Mouse (Mus musculus) hindbrain, embryonic 16.5 days (tissue): ENCODE data around the gene Ms4a4d. TPM values are rescaled to one million over a fixed set of nuclear protein-coding genes. Genes with fewer than 3 reads are reported as not detected.

Source experiments
- ATAC-seq: fragments of 200-750 bp; cut with Nextera tagmentation; 2 replicates; pipeline ENCODE4 v1.8.0; 2017; ENCODE audit warnings: moderate TSS enrichment, moderate library complexity
- H3K27ac ChIP-seq: fragments of 300-500 bp; sonication (generic); 2 replicates; pipeline ENCODE4 v1.5.1; 2014; ENCODE audit warnings: low read depth, mild to moderate bottlenecking, control low read depth, low read length, moderate library complexity
- H3K27me3 ChIP-seq: fragments of 300-500 bp; sonication (generic); replicated peaks from 2 replicates; pipeline ENCODE4 v1.6.1; 2014; ENCODE audit warnings: low read length; ENCODE audit not compliant: control insufficient read depth, insufficient read depth
- H3K36me3 ChIP-seq: fragments of 300-500 bp; sonication (generic); 2 replicates; pipeline ENCODE4 v1.6.1; 2014; ENCODE audit warnings: mild to moderate bottlenecking, low read length, moderate library complexity, mixed read lengths; ENCODE audit not compliant: control insufficient read depth, insufficient read depth
- H3K4me1 ChIP-seq: fragments of 300-500 bp; sonication (generic); 2 replicates; pipeline ENCODE4 v1.6.1; 2014; ENCODE audit warnings: low read depth, low read length; ENCODE audit not compliant: control insufficient read depth, insufficient read depth
- H3K4me2 ChIP-seq: fragments of 300-500 bp; sonication (generic); 2 replicates; pipeline ENCODE4 v1.6.1; 2014; ENCODE audit warnings: mild to moderate bottlenecking, low read length, control low read depth, moderate library complexity
- H3K4me3 ChIP-seq: fragments of 300-500 bp; sonication (generic); 2 replicates; pipeline ENCODE4 v1.5.1; 2014; ENCODE audit warnings: mild to moderate bottlenecking, low read length, control low read depth, moderate library complexity
- H3K9ac ChIP-seq: fragments of 300-500 bp; sonication (generic); 2 replicates; pipeline ENCODE4 v1.6.1; 2014; ENCODE audit warnings: low read depth, mild to moderate bottlenecking, control low read depth, low read length, moderate library complexity
- H3K9me3 ChIP-seq: fragments of 300-500 bp; sonication (generic); 2 replicates; pipeline ENCODE4 v1.6.1; 2014; ENCODE audit warnings: mild to moderate bottlenecking, low read length, moderate library complexity; ENCODE audit not compliant: control insufficient read depth
- WGBS: fragments of 180-500 bp; shearing (Covaris S2); extraction: QIAGEN DNeasy Blood & Tissue Kit; methylation state at CpG from one replicate; pipeline ENCODE4 v1.1.7; 2014; 5-methylcytosine and 5-hydroxymethylcytosine counted together
- polyA plus RNA-seq: library from polyadenylated mRNA; unstranded; fragments of >200 nt; fragmentation: Nextera tagmentation; extraction: Ambion mirVana; gene quantifications from 2 replicates; pipeline ENCODE4 v1.2.1, GENCODE M21; 2015

The Ms4a4d gene
- polyA plus RNA-seq, 1 experiment from 2014 or later = not detected

DNA sequence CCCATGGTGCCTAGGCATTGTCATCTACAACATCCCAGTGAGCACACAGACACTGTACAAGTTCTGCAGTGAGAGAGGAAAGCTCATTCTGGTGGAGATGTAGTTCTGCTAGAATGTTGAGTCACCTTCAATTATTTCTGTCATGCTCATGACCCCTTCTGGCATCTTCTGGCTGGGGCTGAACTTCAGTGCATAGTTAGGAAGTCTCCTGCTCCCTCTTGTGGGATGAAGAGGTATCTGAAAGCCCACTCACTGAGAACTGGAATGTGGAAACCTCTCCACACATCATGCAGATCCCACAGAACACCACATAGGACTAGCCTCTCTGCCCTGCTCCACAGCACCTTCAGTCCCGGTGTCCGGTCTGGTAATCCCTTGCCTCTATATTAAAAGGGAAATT is 65.4 kb downstream of the Ms4a4d start:
- no peak overlapping the region for H3K4me3 ChIP-seq
- 94% methylated on average over 2 of the region's 2 CpGs for WGBS
- no peak for ATAC-seq

DNA sequence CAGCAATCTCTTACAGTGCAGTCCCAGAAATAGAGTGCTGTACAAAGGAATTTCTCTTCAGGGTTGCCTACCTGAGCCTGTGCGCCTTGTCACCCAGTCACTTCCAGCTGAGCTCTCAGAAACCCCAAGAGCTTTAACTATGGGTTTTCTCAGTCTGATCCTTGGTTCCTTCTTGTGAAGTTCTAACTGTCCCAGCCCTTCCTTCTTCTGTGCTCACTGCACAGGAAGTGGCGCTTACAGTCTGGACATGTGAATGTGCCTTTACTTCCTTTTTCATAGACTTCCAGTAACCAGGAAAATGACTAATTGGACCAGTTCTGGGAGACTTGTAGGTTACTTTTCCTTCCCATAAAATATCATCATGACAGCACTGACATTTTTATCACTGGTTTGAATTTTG is 68.0 kb downstream of the Ms4a4d start, which contains the start of gene Ms4a6d:
TSS of gene Ms4a6d (minus strand) at position 247 of the 400 bp plus-strand sequence.
- H3K4me1 ChIP-seq = no peaks in the 10 kb centered on the region
- H3K4me3 ChIP-seq = no peak within 1 kb of the TSS
- H3K9ac ChIP-seq = no peak within 1 kb of the TSS
- no peaks in the 10 kb centered on the region for H3K36me3 ChIP-seq
- H3K27ac ChIP-seq = no peak within 1 kb of the TSS
- H3K27me3 ChIP-seq = no peaks in the 10 kb centered on the region
- 94% methylated on average over 2 of the region's 2 CpGs for WGBS
- no peak within 1 kb of the TSS for H3K4me2 ChIP-seq
- ATAC-seq = no peak
- no peaks in the 10 kb centered on the region for H3K9me3 ChIP-seq

More for the DNA sequence above, 65.4 kb downstream of the Ms4a4d start:
- Histone ChIP-seq H3K4me1 (no peaks in the 10 kb centered on the region), H3K27ac (no peak overlapping the region), H3K4me2 (no peak overlapping the region), H3K27me3 (no peaks in the 10 kb centered on the region), H3K9ac (no peak overlapping the region), H3K9me3 (no peaks in the 10 kb centered on the region), H3K36me3 (no peaks in the 10 kb centered on the region)

Other genes starting within 250 kb of the Ms4a4d start
- gene Ms4a14, start 222.3 kb upstream of the Ms4a4d start, polyA plus RNA-seq = not detected in 2 replicates
- gene Ms4a7, start 200.7 kb upstream of the Ms4a4d start, polyA plus RNA-seq = 2.2 and 4.3 TPM in 2 replicates
- gene Ms4a4a, start 161.3 kb upstream of the Ms4a4d start, polyA plus RNA-seq = 2.1 and 2.5 TPM in 2 replicates
- gene Ms4a4c, start 132.0 kb upstream of the Ms4a4d start, polyA plus RNA-seq = 0.53 TPM in 1 of 2 replicates, not detected in the other
- gene Ms4a4b, start 93.2 kb upstream of the Ms4a4d start, polyA plus RNA-seq = not detected in 2 replicates
- gene Ms4a6c, start 67.4 kb upstream of the Ms4a4d start, polyA plus RNA-seq = 2.2 and 2.5 TPM in 2 replicates
- not detected in 2 replicates for gene Gm8369, start 50.9 kb upstream of the Ms4a4d start, polyA plus RNA-seq
- 2.2 and 3.1 TPM in 2 replicates for gene Ms4a6b, start 20.3 kb upstream of the Ms4a4d start, polyA plus RNA-seq
- 1.9 and 2.1 TPM in 2 replicates for gene Ms4a6d, start 68.0 kb downstream of the Ms4a4d start, polyA plus RNA-seq
- 0.10 and 0.32 TPM in 2 replicates for gene Ms4a2, start 86.9 kb downstream of the Ms4a4d start, polyA plus RNA-seq
- gene Ms4a3, start 104.0 kb downstream of the Ms4a4d start, polyA plus RNA-seq = not detected in 2 replicates
- not detected in 2 replicates for gene Oosp2, start 123.8 kb downstream of the Ms4a4d start, polyA plus RNA-seq
- not detected in 2 replicates for gene Oosp1, start 154.3 kb downstream of the Ms4a4d start, polyA plus RNA-seq
- not detected in 2 replicates for gene Oosp3, start 160.3 kb downstream of the Ms4a4d start, polyA plus RNA-seq
- not detected in 2 replicates for gene Gif, start 210.8 kb downstream of the Ms4a4d start, polyA plus RNA-seq
- gene Mrpl16, start 233.6 kb downstream of the Ms4a4d start, polyA plus RNA-seq = 46.2 and 49.1 TPM in 2 replicates